ENCODE assay signal across 8 mouse cellular contexts in genomic region chr4:11899979-11900624, GRCm38 (mm10).
DNase-seq lines count a peak whose midpoint lies in the region; ATAC-seq lines count a peak whose summit lies in the region.

No protein-coding gene starts in this region.

- no peak overlapping the region for H3K9ac ChIP-seq in embryonic facial prominence, embryonic 11.5 days (replicated peaks; ENCODE audit: low read length)
- H3K9ac ChIP-seq in midbrain, embryonic 16.5 days (ENCODE audit: low read depth, low read length), result peak overlapping the region; percentile 34; the same call in 1 of the 2 replicates

- 6% methylated on average over 10 of the region's 10 CpGs for WGBS in embryonic facial prominence, embryonic 11.5 days
- WGBS in midbrain, embryonic 16.5 days, result 9% methylated on average over 10 of the region's 10 CpGs

- H3K27me3 ChIP-seq in embryonic facial prominence, embryonic 11.5 days (ENCODE audit: control insufficient read depth, insufficient read depth, low read length), result no peaks in the 10 kb centered on the region
- no peaks in the 10 kb centered on the region for H3K27me3 ChIP-seq in midbrain, embryonic 16.5 days (ENCODE audit: control insufficient read depth, insufficient read depth, low read depth, low read length)

- H3K36me3 ChIP-seq in embryonic facial prominence, embryonic 11.5 days (replicated peaks; ENCODE audit: control insufficient read depth, insufficient read depth, low read depth, low read length), result no peaks in the 10 kb centered on the region
- no peaks in the 10 kb centered on the region for H3K36me3 ChIP-seq in midbrain, embryonic 16.5 days (ENCODE audit: control insufficient read depth, insufficient read depth, low read length)

- no peaks in the 10 kb centered on the region for H3K4me1 ChIP-seq in embryonic facial prominence, embryonic 11.5 days (ENCODE audit: control insufficient read depth, insufficient read depth, low read length)
- H3K4me1 ChIP-seq in midbrain, embryonic 16.5 days (ENCODE audit: control insufficient read depth, insufficient read depth, low read length), result peaks cover 6% of the 10 kb centered on the region; the same call in 1 of the 2 replicates

- DNase-seq in adrenal gland, postnatal 14 days, result peak; percentile 44
- no peak for DNase-seq in adrenal gland, postnatal 4 days (ENCODE audit: low spot score in 2 of 2)
- peak; percentile 33 for DNase-seq in 3134 (ENCODE audit: extremely low read depth, insufficient read length, low spot score)
- DNase-seq in embryonic facial prominence, embryonic 11.5 days (ENCODE audit: low spot score), result peak; percentile 60
- DNase-seq in adrenal gland, postnatal 10 days, result no peak
- no peak for DNase-seq in layer of hippocampus, postnatal 10 days (ENCODE audit: low spot score in 2 of 2)

- no peak overlapping the region for H3K4me2 ChIP-seq in embryonic facial prominence, embryonic 11.5 days (ENCODE audit: low read depth, low read length)
- H3K4me2 ChIP-seq in midbrain, embryonic 16.5 days (ENCODE audit: low read length), result peak overlapping the region; percentile 27

- no peak; the same call in 1 of the 2 replicates for ATAC-seq in embryonic facial prominence, embryonic 11.5 days (replicated peaks; ENCODE audit: insufficient number of reproducible peaks, low FRiP score, low TSS enrichment, low read depth)
- peak; percentile 100 for ATAC-seq in inflammation-experienced regulatory T-cells, adult 6 months
- ATAC-seq in midbrain, embryonic 16.5 days, result peak; percentile 88

- no peaks in the 10 kb centered on the region for H3K9me3 ChIP-seq in embryonic facial prominence, embryonic 11.5 days (replicated peaks; ENCODE audit: control insufficient read depth, low read length)
- no peaks in the 10 kb centered on the region for H3K9me3 ChIP-seq in midbrain, embryonic 16.5 days (replicated peaks; ENCODE audit: control insufficient read depth, low read length, poor library complexity, severe bottlenecking)

- no peak overlapping the region for H3K4me3 ChIP-seq in embryonic facial prominence, embryonic 11.5 days (ENCODE audit: low read depth, low read length)
- H3K4me3 ChIP-seq in midbrain, embryonic 16.5 days (ENCODE audit: low read depth, low read length), result no peak overlapping the region

- no peak overlapping the region for H3K27ac ChIP-seq in embryonic facial prominence, embryonic 11.5 days (replicated peaks; ENCODE audit: low read depth, low read length)
- H3K27ac ChIP-seq in midbrain, embryonic 16.5 days (ENCODE audit: low read length), result peak overlapping the region; percentile 57; the same call in 1 of the 2 replicates

Comparison
In these comparisons a context has a peak if more than half of its experiments do, and no peak if none do; other contexts are left out.
1. DNase-seq: peak in adrenal gland, postnatal 14 days (single experiment), 3134 (single experiment) and embryonic facial prominence, embryonic 11.5 days (single experiment); none in adrenal gland, postnatal 4 days (0 of 2), adrenal gland, postnatal 10 days (single experiment) and layer of hippocampus, postnatal 10 days (0 of 2).